Mouse (Mus musculus): Measurements from ENCODE around the gene Swt1. TPM values are rescaled to one million over a fixed set of nuclear protein-coding genes. Genes with fewer than 3 reads are reported as not detected.

Swt1 gene
- polyA plus RNA-seq, 1 experiment from 2014 or later, result 17.7 TPM

DNA sequence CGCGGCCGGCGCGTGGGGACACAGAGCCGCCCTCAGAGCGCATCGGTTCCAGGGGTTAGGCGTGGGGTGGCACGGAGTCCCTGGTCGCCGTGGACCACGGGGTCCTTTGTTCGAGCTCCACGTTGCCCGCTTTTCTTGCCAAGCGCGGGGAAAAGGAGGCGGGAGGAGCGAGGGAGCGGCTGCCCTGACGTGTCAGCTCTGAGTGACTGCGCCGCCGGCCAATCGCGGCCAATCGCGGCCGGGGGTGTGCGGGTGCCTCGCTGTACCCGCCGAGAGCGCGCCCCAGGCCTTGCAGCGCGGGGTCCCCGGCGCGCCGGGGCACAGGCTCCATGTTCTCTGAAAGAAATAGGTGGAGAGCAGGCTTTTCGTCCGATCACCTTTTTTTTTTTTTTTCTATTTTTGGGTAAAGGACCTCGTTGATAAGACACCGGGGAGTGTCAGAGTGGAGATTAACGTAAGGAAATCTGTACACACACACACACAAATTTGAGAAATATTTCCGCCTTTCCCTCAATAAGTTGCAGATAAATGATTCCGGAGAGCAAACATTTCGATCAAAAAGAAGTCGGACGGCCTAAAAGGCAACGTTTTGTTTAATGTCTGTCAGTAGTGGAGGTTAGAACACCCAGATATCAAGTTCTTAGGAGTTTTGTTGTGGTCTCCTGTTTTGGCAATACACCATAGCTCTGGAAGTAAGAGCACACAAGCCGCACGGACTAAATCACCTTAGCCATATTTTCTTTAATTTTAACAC is 83.0 kb downstream of the Swt1 start:
- peak overlapping the region; percentile 32 for H3K27ac ChIP-seq
- peak overlapping the region; percentile 52 for H3K4me3 ChIP-seq (ENCODE audit: inconsistent target)
- WGBS (ENCODE audit: missing documents), result 0% methylated on average over 46 of the region's 55 CpGs
- no peaks in the 10 kb centered on the region for H3K36me3 ChIP-seq (ENCODE audit: inconsistent target)
- peaks cover 51% of the 10 kb centered on the region for H3K79me2 ChIP-seq (ENCODE audit: inconsistent target)

DNA sequence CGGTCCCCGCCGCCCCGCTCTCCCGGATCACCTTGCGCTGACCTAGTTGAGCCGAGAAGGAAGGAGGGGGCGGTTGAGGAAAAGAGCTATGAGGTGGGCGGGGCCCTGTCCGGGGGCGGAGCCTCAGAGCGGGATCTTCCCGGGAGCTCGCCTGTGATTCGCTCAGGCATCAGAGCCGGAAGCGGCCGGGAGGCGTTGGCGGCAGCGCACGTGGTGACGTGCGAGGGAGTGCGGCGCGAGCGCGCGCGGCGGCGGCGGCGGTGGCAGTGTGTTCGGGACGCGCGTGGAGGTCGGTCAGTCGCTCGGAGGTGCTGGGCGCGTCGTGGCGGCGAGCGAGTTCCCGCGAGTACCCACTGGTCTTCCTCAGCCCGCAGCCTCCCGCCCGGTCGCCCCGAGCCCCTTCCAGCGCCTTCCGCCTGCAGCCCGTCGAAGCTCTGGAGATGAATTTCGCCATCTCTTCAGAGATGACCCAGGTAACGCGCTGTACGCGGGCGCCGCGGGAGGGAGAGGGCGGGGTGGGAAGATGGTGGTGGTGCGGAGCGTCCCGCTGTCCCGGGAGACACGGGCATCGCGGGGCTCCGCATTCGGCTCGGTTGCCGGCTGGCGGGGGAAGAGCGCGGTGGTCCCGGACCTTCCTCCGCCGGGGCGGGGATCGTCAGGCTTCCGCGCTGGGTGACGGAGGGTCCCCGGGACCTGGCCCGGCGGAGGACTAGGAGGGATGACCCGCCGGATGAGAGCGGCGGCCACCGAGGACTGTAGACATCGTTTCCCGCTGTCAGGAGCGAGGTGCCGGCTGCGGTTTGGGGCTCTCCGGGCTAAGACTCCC is 83.8 kb downstream of the Swt1 start, which contains the start of gene Ivns1abp:
Ivns1abp (plus strand) TSS at position 195 of the 826 bp plus-strand sequence.
- Histone ChIP-seq H3K36me3 (ENCODE audit: inconsistent target) (no peaks in the 10 kb centered on the region), H3K4me3 (ENCODE audit: inconsistent target) (peak within 1 kb of the TSS; percentile 64), H3K27ac (peak within 1 kb of the TSS; percentile 90), H3K79me2 (ENCODE audit: inconsistent target) (peaks cover 43% of the 10 kb centered on the region)
- under 1% methylated on average over 92 of the region's 104 CpGs for WGBS (ENCODE audit: missing documents)

DNA sequence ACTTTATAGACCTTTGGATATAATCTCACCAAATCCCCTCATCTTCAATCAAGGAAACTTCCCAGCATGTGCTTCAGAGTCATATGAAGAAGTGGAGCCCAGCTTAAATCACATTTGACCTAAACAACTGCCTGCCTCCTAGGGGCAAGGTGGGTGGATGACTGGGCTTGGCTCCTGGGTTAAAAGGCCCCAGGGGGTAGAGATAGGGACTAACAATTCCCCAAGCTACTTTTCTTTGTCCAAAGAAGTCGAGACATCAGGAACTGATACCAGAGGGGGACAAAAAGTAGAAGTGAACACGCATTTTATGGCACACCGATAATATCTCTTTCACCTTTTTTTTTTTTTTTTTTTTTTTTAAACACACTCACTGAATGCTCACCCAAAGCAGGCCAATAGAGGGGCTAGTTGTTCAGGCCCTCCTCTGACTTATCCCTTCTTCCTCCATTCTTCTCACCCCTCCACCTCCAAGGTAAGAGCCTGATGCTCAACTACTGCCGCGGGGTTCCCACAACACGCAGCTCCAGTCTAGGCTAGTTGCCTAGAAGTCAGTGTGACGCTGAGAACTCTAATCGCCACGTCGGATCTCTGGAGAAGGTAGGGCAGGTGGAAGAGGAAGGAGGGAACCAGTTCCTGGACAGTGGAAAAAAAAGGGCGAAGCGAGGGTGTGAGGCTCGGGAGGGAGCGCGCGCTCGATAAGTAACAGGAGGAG is 84.5 kb downstream of the Swt1 start:
- Histone ChIP-seq H3K4me3 (ENCODE audit: inconsistent target) (peak overlapping the region; percentile 64), H3K27ac (peak overlapping the region; percentile 90), H3K36me3 (ENCODE audit: inconsistent target) (no peaks in the 10 kb centered on the region), H3K79me2 (ENCODE audit: inconsistent target) (peaks cover 35% of the 10 kb centered on the region)
- WGBS (ENCODE audit: missing documents), result 1% methylated on average over 17 of the region's 17 CpGs

DNA sequence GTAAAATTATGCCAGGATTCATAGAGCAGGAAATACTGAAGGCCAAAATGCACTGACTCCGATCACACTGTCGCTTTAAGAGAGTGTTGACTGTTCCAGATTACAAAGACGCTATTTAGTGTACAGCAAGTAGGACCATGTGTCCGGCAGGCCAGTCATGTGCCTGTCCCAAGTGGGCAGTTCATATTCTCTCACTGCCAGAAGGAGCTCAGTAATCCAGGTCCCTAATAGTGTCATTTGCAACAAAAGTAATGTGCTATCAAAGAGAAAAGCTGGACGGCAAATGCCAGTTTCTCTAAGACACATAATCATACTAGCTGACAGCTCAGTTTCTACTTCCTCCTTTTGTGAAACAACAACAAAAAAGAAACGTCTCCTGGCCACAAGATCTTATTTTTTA is 85.3 kb downstream of the Swt1 start:
- WGBS (ENCODE audit: missing documents), result 9% methylated on average over 6 of the region's 6 CpGs
- peak overlapping the region; percentile 64 for H3K4me3 ChIP-seq (ENCODE audit: inconsistent target)

DNA sequence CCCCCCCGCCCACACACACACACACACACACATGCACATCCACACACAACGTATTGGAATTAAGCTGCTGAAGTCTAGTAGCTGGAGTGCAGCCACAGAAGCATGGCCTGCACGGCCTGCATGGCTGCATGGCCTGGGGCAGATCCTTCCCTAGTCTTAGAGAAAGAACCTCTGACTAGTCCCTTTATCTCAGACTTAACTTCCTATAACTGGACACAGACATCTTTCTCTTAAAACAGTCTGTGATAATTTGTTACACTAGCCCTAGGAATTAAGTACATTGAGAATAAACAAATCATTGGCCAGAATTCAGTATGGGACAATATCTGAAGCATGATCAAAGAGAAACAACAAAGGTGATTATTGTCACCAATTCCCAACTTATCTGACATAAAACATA is 85.9 kb downstream of the Swt1 start:
- H3K79me2 ChIP-seq (ENCODE audit: inconsistent target), result peaks cover 21% of the 10 kb centered on the region
- H3K27ac ChIP-seq, result peak overlapping the region; percentile 90
- no peaks in the 10 kb centered on the region for H3K36me3 ChIP-seq (ENCODE audit: inconsistent target)
- WGBS (ENCODE audit: missing documents), result 38% methylated on average over 3 of the region's 3 CpGs
- H3K4me3 ChIP-seq (ENCODE audit: inconsistent target), result no peak overlapping the region

More for the DNA sequence above, 85.3 kb downstream of the Swt1 start:
- peaks cover 28% of the 10 kb centered on the region for H3K79me2 ChIP-seq (ENCODE audit: inconsistent target)
- peak overlapping the region; percentile 90 for H3K27ac ChIP-seq
- no peaks in the 10 kb centered on the region for H3K36me3 ChIP-seq (ENCODE audit: inconsistent target)

DNA sequence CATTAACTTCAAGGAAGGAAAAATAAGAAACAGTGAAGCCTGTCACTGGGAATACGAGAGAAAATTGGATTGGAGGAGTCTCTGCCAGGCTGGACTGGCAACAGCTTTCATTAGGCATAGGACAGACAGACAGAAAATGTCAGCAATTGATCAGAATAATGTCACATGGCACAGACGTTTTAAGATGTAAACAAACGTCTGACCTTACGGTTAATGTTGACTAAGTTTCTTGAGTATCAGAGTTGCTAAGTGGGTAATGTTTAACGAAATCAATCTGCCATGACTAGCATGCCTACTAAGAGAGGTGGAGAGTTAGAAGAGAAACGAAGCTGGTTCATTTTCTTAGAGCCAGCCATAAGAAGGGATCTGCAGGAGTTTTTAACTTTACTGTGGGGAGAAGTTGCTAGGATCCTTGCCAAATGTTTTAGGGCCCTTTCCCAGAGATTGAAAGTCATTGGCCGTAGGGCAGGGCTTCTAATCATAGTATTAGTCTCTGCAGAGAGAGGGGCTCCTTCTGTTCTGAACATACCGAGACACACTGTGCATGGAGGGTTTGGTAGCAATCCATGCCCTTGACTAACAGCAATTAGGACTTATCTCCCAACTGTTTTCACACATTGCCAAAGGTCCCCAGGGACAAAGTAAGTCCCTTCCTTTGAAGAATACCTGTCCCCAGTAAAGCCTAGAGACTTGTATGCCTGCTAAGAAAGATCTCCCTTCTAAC is 86.8 kb downstream of the Swt1 start:
- H3K79me2 ChIP-seq (ENCODE audit: inconsistent target), result peaks cover 13% of the 10 kb centered on the region
- H3K36me3 ChIP-seq (ENCODE audit: inconsistent target), result no peaks in the 10 kb centered on the region
- H3K4me3 ChIP-seq (ENCODE audit: inconsistent target), result no peak overlapping the region
- H3K27ac ChIP-seq, result peak overlapping the region; percentile 90; the same call in 1 of the 2 replicates
- WGBS (ENCODE audit: missing documents), result 94% methylated on average over 8 of the region's 8 CpGs

DNA sequence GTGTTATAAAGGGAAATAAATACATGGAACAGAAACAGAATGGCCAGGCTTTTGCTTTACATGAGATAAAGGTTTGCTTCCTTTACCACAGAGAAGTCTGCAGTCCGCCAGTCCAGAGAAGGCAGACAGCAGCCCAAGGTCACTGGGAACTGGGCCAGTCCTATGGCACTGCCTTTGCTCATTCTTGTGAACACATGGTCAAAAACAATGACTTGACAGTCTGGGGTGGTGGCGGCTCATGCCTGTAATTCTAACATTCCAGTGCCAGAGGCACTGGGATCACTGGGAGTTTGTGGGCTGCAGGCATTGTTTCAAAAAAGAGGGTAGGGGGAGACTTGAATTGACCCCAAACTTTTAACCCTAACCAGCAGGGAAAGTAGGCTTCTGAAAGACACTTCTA is 89.3 kb downstream of the Swt1 start:
- 36% methylated on average over 2 of the region's 2 CpGs for WGBS (ENCODE audit: missing documents)
- H3K79me2 ChIP-seq (ENCODE audit: inconsistent target), result no peaks in the 10 kb centered on the region
- no peak overlapping the region for H3K27ac ChIP-seq
- H3K36me3 ChIP-seq (ENCODE audit: inconsistent target), result no peaks in the 10 kb centered on the region
- H3K4me3 ChIP-seq (ENCODE audit: inconsistent target), result no peak overlapping the region

DNA sequence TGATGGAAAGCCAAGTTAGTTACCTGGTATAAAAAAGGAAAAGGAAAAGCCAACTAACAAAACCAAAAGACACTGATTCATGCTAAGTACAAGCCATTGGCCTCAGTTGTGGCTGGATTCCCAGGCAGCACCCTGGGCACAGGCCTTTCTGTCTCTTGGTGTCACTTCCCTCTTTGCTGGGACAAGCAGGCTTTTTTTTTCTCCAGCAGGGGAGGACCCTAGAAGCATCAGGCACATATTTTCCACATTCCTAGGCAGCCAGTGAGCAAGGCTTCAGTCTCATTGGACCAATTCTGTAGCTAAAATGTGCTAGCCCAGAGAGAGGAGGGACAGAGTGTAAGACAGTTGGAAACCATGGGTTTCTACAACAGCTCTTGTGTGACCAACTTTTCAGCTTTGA is 90.0 kb downstream of the Swt1 start:
- Histone ChIP-seq H3K27ac (no peak overlapping the region), H3K4me3 (ENCODE audit: inconsistent target) (no peak overlapping the region), H3K79me2 (ENCODE audit: inconsistent target) (no peaks in the 10 kb centered on the region), H3K36me3 (ENCODE audit: inconsistent target) (no peaks in the 10 kb centered on the region)

DNA sequence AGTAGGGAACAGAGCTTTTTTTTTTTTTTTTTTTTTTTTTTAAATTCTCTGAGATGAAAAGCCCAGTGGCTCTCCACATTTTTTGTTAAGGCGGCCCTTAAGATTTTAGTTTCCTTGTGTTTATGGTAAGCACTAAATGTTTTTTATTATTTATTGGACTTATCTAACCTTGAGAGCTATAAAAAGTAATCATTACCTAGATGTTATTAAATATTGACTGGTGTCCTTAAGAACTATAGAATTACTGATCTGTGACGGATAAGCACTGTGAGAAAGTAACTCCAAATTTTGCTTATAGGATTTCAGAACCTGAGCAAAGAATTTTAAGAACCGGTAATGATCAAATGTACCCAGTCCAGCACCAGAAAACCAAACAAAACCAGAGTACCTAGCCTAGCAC is 95.4 kb downstream of the Swt1 start:
- Histone ChIP-seq H3K27ac (no peak overlapping the region), H3K36me3 (ENCODE audit: inconsistent target) (no peaks in the 10 kb centered on the region), H3K4me3 (ENCODE audit: inconsistent target) (no peak overlapping the region), H3K79me2 (ENCODE audit: inconsistent target) (no peaks in the 10 kb centered on the region)
- WGBS (ENCODE audit: missing documents), result 92% methylated on average over 3 of the region's 3 CpGs

DNA sequence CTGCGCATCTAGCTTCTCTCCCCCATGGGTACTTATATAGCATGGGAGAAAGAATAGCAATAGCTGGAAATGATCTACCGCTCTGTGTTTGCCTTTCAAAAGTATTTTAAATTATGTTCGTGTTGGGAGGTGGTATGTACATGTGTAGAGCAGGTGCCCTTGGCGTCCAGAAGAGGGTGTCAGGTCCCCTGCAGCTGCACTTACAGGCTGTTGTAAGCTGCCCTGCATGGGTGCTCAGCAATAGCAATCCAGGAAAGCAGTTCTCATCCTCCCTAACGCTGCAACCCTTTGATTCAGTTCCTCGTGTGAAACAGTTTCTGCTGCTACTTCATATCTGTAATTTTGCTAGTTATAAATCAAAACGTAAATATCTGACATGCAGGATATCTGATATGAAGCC is 98.7 kb downstream of the Swt1 start:
- no peak overlapping the region for H3K4me3 ChIP-seq (ENCODE audit: inconsistent target)
- no peak overlapping the region for H3K27ac ChIP-seq
- WGBS (ENCODE audit: missing documents), result 94% methylated on average over 7 of the region's 7 CpGs
- H3K36me3 ChIP-seq (ENCODE audit: inconsistent target), result no peaks in the 10 kb centered on the region
- H3K79me2 ChIP-seq (ENCODE audit: inconsistent target), result no peaks in the 10 kb centered on the region

DNA sequence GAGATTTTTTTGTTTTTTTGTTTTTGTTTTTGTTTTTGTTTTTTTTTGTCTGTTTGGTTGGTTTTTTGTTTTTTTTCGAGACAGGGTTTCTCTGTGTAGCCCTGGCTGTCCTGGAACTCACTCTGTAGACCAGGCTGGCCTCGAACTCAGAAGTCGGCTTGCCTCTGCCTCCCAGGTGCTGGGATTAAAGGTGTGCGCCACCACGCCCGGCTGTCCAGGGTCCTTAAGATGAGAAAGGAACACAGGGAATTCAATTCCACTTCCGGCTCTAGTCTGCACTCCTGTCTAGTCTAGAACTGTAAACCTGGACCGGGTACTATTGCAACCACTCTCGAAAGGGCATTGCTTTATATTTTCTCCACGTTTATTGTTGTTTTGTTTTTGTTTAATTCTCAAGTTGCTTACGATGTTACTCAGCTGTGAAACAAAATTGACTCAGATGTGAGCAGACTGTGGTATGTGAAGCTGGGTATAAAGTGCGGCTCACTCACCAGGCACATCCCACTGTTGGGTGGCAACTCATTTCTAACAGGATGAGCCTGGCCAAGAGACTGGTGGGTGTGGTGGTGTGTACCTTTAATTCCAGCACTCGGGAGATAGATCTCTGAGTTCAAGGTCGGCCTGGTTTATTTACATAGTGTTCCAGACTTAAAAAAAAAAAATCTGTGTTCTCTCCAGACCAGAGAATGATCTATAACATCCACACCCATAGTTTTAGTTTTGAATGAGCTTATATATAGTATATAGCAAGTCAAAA is 99.7 kb downstream of the Swt1 start:
- no peaks in the 10 kb centered on the region for H3K79me2 ChIP-seq (ENCODE audit: inconsistent target)
- no peak overlapping the region for H3K4me3 ChIP-seq (ENCODE audit: inconsistent target)
- 93% methylated on average over 14 of the region's 14 CpGs for WGBS (ENCODE audit: missing documents)
- no peaks in the 10 kb centered on the region for H3K36me3 ChIP-seq (ENCODE audit: inconsistent target)
- no peak overlapping the region for H3K27ac ChIP-seq

DNA sequence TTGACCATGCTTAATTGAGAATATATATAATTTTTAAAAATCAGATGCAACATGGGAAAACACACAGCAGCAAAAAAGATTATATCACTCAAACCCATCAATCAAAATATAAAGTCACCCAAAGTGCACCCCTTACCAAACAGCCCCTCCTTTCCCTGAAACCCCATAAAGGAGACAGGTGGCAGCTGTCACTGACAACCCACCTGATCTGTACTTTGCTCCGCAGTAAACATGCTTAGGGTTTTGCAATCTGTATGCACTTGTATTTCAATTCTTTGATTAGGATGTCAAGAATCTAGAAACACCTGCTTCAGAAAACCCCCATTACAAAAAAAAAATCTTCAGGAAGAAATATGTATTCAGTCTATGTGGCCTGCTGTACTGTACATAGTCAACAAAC is 102.9 kb downstream of the Swt1 start:
- no peaks in the 10 kb centered on the region for H3K79me2 ChIP-seq (ENCODE audit: inconsistent target)
- no peak overlapping the region for H3K27ac ChIP-seq
- WGBS (ENCODE audit: missing documents), result 85% methylated on average over 1 of the region's 1 CpGs
- no peak overlapping the region for H3K4me3 ChIP-seq (ENCODE audit: inconsistent target)
- H3K36me3 ChIP-seq (ENCODE audit: inconsistent target), result no peaks in the 10 kb centered on the region

DNA sequence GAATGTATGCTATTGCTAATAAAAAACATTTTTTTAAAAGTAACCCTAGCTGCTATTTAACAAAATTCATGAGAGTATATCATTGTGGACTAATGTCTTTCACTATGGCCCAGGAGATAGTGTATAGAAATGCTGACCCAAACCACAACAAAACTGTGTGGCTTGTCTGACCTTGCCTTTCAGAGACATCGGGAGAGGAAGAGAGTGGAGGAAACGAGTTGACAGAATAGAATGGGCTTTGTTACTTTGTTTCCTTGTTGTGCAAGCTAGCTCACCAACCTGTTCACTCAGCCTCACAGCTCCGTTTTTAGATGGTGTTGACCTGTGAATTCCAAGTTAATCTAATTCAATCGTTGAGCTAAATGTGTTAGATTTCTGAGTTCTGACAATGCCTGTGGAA is 107.8 kb downstream of the Swt1 start:
- Histone ChIP-seq H3K4me3 (ENCODE audit: inconsistent target) (no peak overlapping the region), H3K36me3 (ENCODE audit: inconsistent target) (no peaks in the 10 kb centered on the region), H3K79me2 (ENCODE audit: inconsistent target) (no peaks in the 10 kb centered on the region), H3K27ac (no peak overlapping the region)
- 23% methylated on average over 4 of the region's 4 CpGs for WGBS (ENCODE audit: missing documents)

DNA sequence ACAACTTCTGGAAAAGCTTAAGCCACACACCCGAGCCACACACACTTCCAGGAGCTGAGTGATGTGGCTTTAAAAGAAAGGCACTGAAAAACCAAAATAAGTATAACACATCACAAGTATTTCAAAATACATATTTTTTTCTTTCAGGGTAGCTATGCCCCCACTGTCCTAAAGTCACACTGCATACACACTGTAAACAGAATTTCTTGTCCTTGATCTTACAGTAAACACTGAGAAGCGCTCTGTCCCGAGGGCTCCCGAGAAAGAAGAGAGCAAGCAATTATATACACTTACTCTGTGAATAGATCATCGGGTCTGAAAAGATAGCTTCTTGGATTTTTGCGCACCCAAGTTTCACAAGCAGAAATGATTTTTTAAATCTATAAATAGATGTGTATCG is 109.0 kb downstream of the Swt1 start:
- Histone ChIP-seq H3K79me2 (ENCODE audit: inconsistent target) (no peaks in the 10 kb centered on the region), H3K4me3 (ENCODE audit: inconsistent target) (no peak overlapping the region), H3K36me3 (ENCODE audit: inconsistent target) (no peaks in the 10 kb centered on the region), H3K27ac (no peak overlapping the region)
- 92% methylated on average over 7 of the region's 7 CpGs for WGBS (ENCODE audit: missing documents)
